Mouse (Mus musculus): ENCODE results near the gene Ap2a2.

DNA sequence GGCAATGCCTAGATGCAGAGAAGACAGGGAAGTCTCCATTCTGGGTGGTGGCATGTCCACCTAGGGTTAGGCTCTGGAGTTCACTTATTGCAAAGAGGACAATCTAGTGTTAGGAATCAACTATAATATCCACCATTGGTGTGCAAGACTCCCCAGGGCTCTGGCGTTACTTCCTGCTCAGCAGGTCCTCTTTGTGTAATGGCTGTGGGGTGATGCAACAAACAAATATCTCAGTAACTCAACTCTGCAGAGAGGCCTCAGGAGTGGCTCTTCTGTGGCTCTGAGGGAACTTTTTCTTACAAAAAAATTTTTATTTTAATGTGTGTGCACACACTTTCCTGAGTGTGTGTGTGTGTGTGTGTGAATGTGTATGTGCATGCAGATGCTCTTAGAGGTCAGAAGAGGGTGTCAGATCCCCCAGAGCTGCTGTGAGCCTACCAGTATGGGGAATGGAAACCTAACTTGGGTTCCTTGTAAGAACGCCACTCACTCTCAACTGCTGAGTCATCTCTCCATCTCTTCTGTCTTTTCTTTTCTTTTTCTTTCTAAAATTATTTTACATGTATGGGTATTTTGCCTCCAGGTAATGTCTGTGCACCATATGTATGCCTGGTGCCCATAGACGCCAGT lies 12.4 kb upstream of the Ap2a2 start:
- no peak for TF ChIP-seq POLR2A (IDR thresholded peaks at IDR 0.05; ENCODE audit: insufficient read depth, low read depth, low read length)
- TF ChIP-seq CTCF (IDR thresholded peaks at IDR 0.05) = no peak
- no peak for TF ChIP-seq EP300 (IDR thresholded peaks at IDR 0.05; ENCODE audit: insufficient read depth, low read depth, low read length)

All from heart, adult 2 months (tissue).